Mouse (Mus musculus): ENCODE measurements around the gene Arl2. TPM values are rescaled to one million over a fixed set of nuclear protein-coding genes. Genes with fewer than 3 reads are reported as not detected.

The Arl2 gene
- polyA plus RNA-seq, 1 experiment, result not detected

GRCm38 (mm10) chr19:6101186-6101585, 40.2 kb downstream of the Arl2 start:
- 74% methylated on average over 6 of the region's 6 CpGs for WGBS
- H3K27ac ChIP-seq (ENCODE audit: insufficient read depth, low read depth, low read length), result no peak overlapping the region
- TF ChIP-seq CTCF (IDR thresholded peaks at IDR 0.05; ENCODE audit: insufficient read depth, low read depth, low read length) (no peak), POLR2A (IDR thresholded peaks at IDR 0.05; ENCODE audit: insufficient read depth, low read depth, low read length) (no peak)
- no peak overlapping the region for H3K4me3 ChIP-seq (ENCODE audit: insufficient read depth, low read depth, low read length)
- H3K4me1 ChIP-seq (ENCODE audit: control insufficient read depth, insufficient read depth, low read length), result no peaks in the 10 kb centered on the region

GRCm38 (mm10) chr19:6097847-6098246, 43.5 kb downstream of the Arl2 start:
- Histone ChIP-seq H3K4me3 (ENCODE audit: insufficient read depth, low read depth, low read length) (no peak overlapping the region), H3K4me1 (ENCODE audit: control insufficient read depth, insufficient read depth, low read length) (no peaks in the 10 kb centered on the region), H3K27ac (ENCODE audit: insufficient read depth, low read depth, low read length) (no peak overlapping the region)
- WGBS, result 92% methylated on average over 3 of the region's 3 CpGs
- TF ChIP-seq POLR2A (IDR thresholded peaks at IDR 0.05; ENCODE audit: insufficient read depth, low read depth, low read length) (no peak), CTCF (IDR thresholded peaks at IDR 0.05; ENCODE audit: insufficient read depth, low read depth, low read length) (no peak)

DNA sequence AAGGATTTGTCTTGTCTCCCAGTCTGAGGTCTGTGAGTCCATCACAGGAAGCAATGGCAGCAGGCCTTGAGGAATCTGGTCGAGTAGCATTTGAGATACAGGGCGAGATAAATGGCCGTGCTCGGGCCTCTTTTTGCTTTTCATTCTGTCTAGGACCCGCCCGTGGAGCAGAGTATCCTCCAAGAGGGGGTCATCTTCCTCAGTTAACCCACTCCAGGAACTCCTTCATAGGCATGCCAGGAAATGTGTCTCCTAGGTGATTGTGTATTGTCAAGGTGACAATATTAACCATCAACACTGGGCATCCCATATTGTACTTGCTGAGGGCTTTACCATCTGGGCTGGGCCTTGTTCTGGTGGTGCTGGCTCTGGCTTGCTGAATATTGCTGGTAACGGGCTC, 47.2 kb downstream of the Arl2 start, which contains the start of gene AC131692.1:
AC131692.1 (plus strand) TSS at position 301 of the 400 bp plus-strand sequence.
- TF ChIP-seq CTCF (IDR thresholded peaks at IDR 0.05; ENCODE audit: insufficient read depth, low read depth, low read length), result no peak
- TF ChIP-seq POLR2A (IDR thresholded peaks at IDR 0.05; ENCODE audit: insufficient read depth, low read depth, low read length), result no peak
- H3K4me1 ChIP-seq (ENCODE audit: control insufficient read depth, insufficient read depth, low read length), result no peaks in the 10 kb centered on the region
- no peak within 1 kb of the TSS for H3K27ac ChIP-seq (ENCODE audit: insufficient read depth, low read depth, low read length)
- H3K4me3 ChIP-seq (ENCODE audit: insufficient read depth, low read depth, low read length), result no peak within 1 kb of the TSS
- 89% methylated on average over 7 of the region's 7 CpGs for WGBS

GRCm38 (mm10) chr19:6088841-6089240, 52.5 kb downstream of the Arl2 start:
- no peak overlapping the region for H3K27ac ChIP-seq (ENCODE audit: insufficient read depth, low read depth, low read length)
- peaks cover 8% of the 10 kb centered on the region for H3K4me1 ChIP-seq (ENCODE audit: control insufficient read depth, insufficient read depth, low read length)
- no peak for TF ChIP-seq POLR2A (IDR thresholded peaks at IDR 0.05; ENCODE audit: insufficient read depth, low read depth, low read length)
- WGBS, result 94% methylated on average over 13 of the region's 13 CpGs
- H3K4me3 ChIP-seq (ENCODE audit: insufficient read depth, low read depth, low read length), result no peak overlapping the region

- WGBS, result under 1% methylated on average over 17 of the region's 17 CpGs
- H3K4me1 ChIP-seq (ENCODE audit: control insufficient read depth, insufficient read depth, low read length), result peaks cover 11% of the 10 kb centered on the region
- TF ChIP-seq CTCF (IDR thresholded peaks at IDR 0.05; ENCODE audit: insufficient read depth, low read depth, low read length) (no peak), POLR2A (IDR thresholded peaks at IDR 0.05; ENCODE audit: insufficient read depth, low read depth, low read length) (no peak)
- H3K4me3 ChIP-seq (ENCODE audit: insufficient read depth, low read depth, low read length), result peak overlapping the region; percentile 24; the same call in 1 of the 2 replicates
- no peak overlapping the region for H3K27ac ChIP-seq (ENCODE audit: insufficient read depth, low read depth, low read length)
Observed at GRCm38 (mm10) chr19:6085417-6085879, 55.9 kb downstream of the Arl2 start.

DNA sequence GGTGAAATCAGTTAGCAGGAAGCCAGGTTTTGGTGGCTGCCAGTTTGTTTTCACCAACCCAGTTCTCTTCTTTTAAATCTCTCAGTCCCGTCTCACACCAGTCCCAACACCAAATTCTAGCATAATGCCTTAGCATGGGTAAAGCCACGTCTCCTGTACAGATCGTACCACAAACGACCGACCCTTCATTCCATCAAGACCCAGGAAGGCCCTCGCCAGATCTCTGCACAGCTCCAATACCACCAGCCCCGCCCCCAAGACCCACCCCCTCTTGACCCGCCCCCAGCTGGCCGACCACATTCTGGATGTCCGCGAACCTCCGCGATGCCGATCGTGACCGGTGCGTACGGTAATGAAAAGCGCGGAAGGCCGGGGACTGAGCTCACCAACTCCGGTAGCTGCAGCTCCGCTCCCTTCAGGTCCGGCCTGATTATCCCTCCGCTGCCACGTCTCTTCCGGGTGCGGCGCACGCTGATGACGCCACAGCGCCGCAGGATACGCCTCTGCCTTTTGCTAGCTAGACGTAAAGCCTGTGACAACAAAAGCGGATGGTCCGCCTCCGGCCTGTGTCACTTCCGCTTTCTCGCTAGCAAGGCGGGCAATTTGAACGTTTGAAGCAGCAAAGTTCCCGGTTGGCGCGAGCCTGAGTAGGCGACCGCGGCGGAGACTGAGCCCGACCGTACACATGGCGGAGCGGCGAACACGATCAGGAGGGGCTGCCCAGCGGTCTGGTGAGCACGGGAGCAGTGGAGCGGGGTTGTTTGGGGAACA, 56.7 kb downstream of the Arl2 start, which contains the start of the genes Zfpl1 and Cdca5:
Zfpl1 (minus strand) TSS at position 479 of the 771 bp plus-strand sequence.
Cdca5 (plus strand) TSS at position 506 of the 771 bp plus-strand sequence.
- under 1% methylated on average over 58 of the region's 58 CpGs for whole genome bisulfite sequencing
- H3K27ac ChIP-seq (ENCODE audit: insufficient read depth, low read depth, low read length), result no peak within 1 kb of the TSS
- peaks cover 11% of the 10 kb centered on the region for H3K4me1 ChIP-seq (ENCODE audit: control insufficient read depth, insufficient read depth, low read length)
- TF ChIP-seq POLR2A (IDR thresholded peaks at IDR 0.05; ENCODE audit: insufficient read depth, low read depth, low read length) (no peak), CTCF (IDR thresholded peaks at IDR 0.05; ENCODE audit: insufficient read depth, low read depth, low read length) (no peak)
- peak within 1 kb of the TSS; percentile 56 for H3K4me3 ChIP-seq (ENCODE audit: insufficient read depth, low read depth, low read length)

Other genes with a start within 250 kb of the Arl2 start
- not detected in 2 replicates for gene Tigd3, start 247.4 kb downstream of the Arl2 start, polyA plus RNA-seq (2012; ENCODE audit: insufficient read depth, insufficient read length, low replicate concordance, missing spikeins)
- not detected in 2 replicates for gene Dpf2, start 228.5 kb downstream of the Arl2 start, polyA plus RNA-seq (2012; ENCODE audit: insufficient read depth, insufficient read length, low replicate concordance, missing spikeins)
- not detected in 2 replicates for gene Cdc42ep2, start 216.7 kb downstream of the Arl2 start, polyA plus RNA-seq (2012; ENCODE audit: insufficient read depth, insufficient read length, low replicate concordance, missing spikeins)
- not detected in 2 replicates for gene Pola2, start 177.3 kb downstream of the Arl2 start, polyA plus RNA-seq (2012; ENCODE audit: insufficient read depth, insufficient read length, low replicate concordance, missing spikeins)
- not detected in 2 replicates for gene Slc22a20, start 155.4 kb downstream of the Arl2 start, polyA plus RNA-seq (2012; ENCODE audit: insufficient read depth, insufficient read length, low replicate concordance, missing spikeins)
- not detected in 2 replicates for gene Capn1, start 125.7 kb downstream of the Arl2 start, polyA plus RNA-seq (2012; ENCODE audit: insufficient read depth, insufficient read length, low replicate concordance, missing spikeins)
- not detected in 2 replicates for gene Syvn1, start 95.0 kb downstream of the Arl2 start, polyA plus RNA-seq (2012; ENCODE audit: insufficient read depth, insufficient read length, low replicate concordance, missing spikeins)
- gene Mrpl49, start 83.8 kb downstream of the Arl2 start, polyA plus RNA-seq (2012; ENCODE audit: insufficient read depth, insufficient read length, low replicate concordance, missing spikeins), result not detected in 2 replicates
- 1,126 and 1,387 TPM in 2 replicates for gene Fau, start 83.7 kb downstream of the Arl2 start, polyA plus RNA-seq (2012; ENCODE audit: insufficient read depth, insufficient read length, low replicate concordance, missing spikeins)
- gene Znhit2, start 80.4 kb downstream of the Arl2 start, polyA plus RNA-seq (2012; ENCODE audit: insufficient read depth, insufficient read length, low replicate concordance, missing spikeins), result not detected in 2 replicates
- gene Tm7sf2, start 73.2 kb downstream of the Arl2 start, polyA plus RNA-seq (2012; ENCODE audit: insufficient read depth, insufficient read length, low replicate concordance, missing spikeins), result not detected in 2 replicates
- not detected in 2 replicates for gene Vps51, start 64.3 kb downstream of the Arl2 start, polyA plus RNA-seq (2012; ENCODE audit: insufficient read depth, insufficient read length, low replicate concordance, missing spikeins)
- gene Tmem262, start 61.5 kb downstream of the Arl2 start, polyA plus RNA-seq (2012; ENCODE audit: insufficient read depth, insufficient read length, low replicate concordance, missing spikeins), result not detected in 2 replicates
- gene Gm28374, start 59.3 kb downstream of the Arl2 start, polyA plus RNA-seq (2012; ENCODE audit: insufficient read depth, insufficient read length, low replicate concordance, missing spikeins), result not detected in 2 replicates
- not detected in 2 replicates for gene Zfpl1, start 56.6 kb downstream of the Arl2 start, polyA plus RNA-seq (2012; ENCODE audit: insufficient read depth, insufficient read length, low replicate concordance, missing spikeins)
- gene Cdca5, start 56.6 kb downstream of the Arl2 start, polyA plus RNA-seq (2012; ENCODE audit: insufficient read depth, insufficient read length, low replicate concordance, missing spikeins), result not detected in 2 replicates
- not detected in 2 replicates for gene AC131692.1, start 47.1 kb downstream of the Arl2 start, polyA plus RNA-seq (2012; ENCODE audit: insufficient read depth, insufficient read length, low replicate concordance, missing spikeins)
- not detected in 2 replicates for gene Naaladl1, start 35.8 kb downstream of the Arl2 start, polyA plus RNA-seq (2012; ENCODE audit: insufficient read depth, insufficient read length, low replicate concordance, missing spikeins)
- not detected in 2 replicates for gene Sac3d1, start 22.9 kb downstream of the Arl2 start, polyA plus RNA-seq (2012; ENCODE audit: insufficient read depth, insufficient read length, low replicate concordance, missing spikeins)
- gene Snx15, start 13.2 kb downstream of the Arl2 start, polyA plus RNA-seq (2012; ENCODE audit: insufficient read depth, insufficient read length, low replicate concordance, missing spikeins), result not detected in 2 replicates
- not detected in 2 replicates for gene Batf2, start 565 bp downstream of the Arl2 start, polyA plus RNA-seq (2012; ENCODE audit: insufficient read depth, insufficient read length, low replicate concordance, missing spikeins)
- gene Majin, start 42.8 kb upstream of the Arl2 start, polyA plus RNA-seq (2012; ENCODE audit: insufficient read depth, insufficient read length, low replicate concordance, missing spikeins), result not detected in 2 replicates
- gene Gpha2, start 84.8 kb upstream of the Arl2 start, polyA plus RNA-seq (2012; ENCODE audit: insufficient read depth, insufficient read length, low replicate concordance, missing spikeins), result not detected in 2 replicates
- not detected in 2 replicates for gene Ppp2r5b, start 94.3 kb upstream of the Arl2 start, polyA plus RNA-seq (2012; ENCODE audit: insufficient read depth, insufficient read length, low replicate concordance, missing spikeins)
- gene Atg2a, start 100.1 kb upstream of the Arl2 start, polyA plus RNA-seq (2012; ENCODE audit: insufficient read depth, insufficient read length, low replicate concordance, missing spikeins), result not detected in 2 replicates
- not detected in 2 replicates for gene Ehd1, start 135.2 kb upstream of the Arl2 start, polyA plus RNA-seq (2012; ENCODE audit: insufficient read depth, insufficient read length, low replicate concordance, missing spikeins)
- gene Cdc42bpg, start 164.9 kb upstream of the Arl2 start, polyA plus RNA-seq (2012; ENCODE audit: insufficient read depth, insufficient read length, low replicate concordance, missing spikeins), result not detected in 2 replicates
- not detected in 2 replicates for gene Men1, start 193.4 kb upstream of the Arl2 start, polyA plus RNA-seq (2012; ENCODE audit: insufficient read depth, insufficient read length, low replicate concordance, missing spikeins)
- 158 TPM in 1 of 2 replicates, not detected in the other for gene Map4k2, start 199.6 kb upstream of the Arl2 start, polyA plus RNA-seq (2012; ENCODE audit: insufficient read depth, insufficient read length, low replicate concordance, missing spikeins)
- 340 TPM in 1 of 2 replicates, not detected in the other for gene Sf1, start 222.1 kb upstream of the Arl2 start, polyA plus RNA-seq (2012; ENCODE audit: insufficient read depth, insufficient read length, low replicate concordance, missing spikeins)
- gene Pygm, start 242.9 kb upstream of the Arl2 start, polyA plus RNA-seq (2012; ENCODE audit: insufficient read depth, insufficient read length, low replicate concordance, missing spikeins), result not detected in 2 replicates

Data from olfactory bulb, adult 2 months (tissue).